Mouse (Mus musculus) G1E (cell line): ENCODE measurements around the gene Ccm2.
"Not testable (repeated sequence)": the region's sequence is repeated elsewhere in the genome, so short reads cannot be mapped to it uniquely, and the experiment has no call there.

ENCODE experiments used
- CTCF ChIP-seq: IDR thresholded peaks from 2 replicates; pipeline ENCODE4 v1.5.1; 2012; ENCODE audit warnings: low read depth, low read length, inconsistent platforms, mixed read lengths
- GATA1 ChIP-seq: IDR thresholded peaks from 2 replicates; pipeline ENCODE4 v1.6.1; 2012; ENCODE audit warnings: borderline replicate concordance, low read length, inconsistent platforms, mixed read lengths
- TAL1 ChIP-seq: conservative IDR thresholded peaks from 2 replicates; pipeline ENCODE4 v1.6.1; 2012; ENCODE audit warnings: low read depth, low read length, inconsistent platforms, mixed read lengths

GRCm38 (mm10) chr11:6526526-6527255, 20.0 kb upstream of the Ccm2 start:
- not testable (repeated sequence) for TF ChIP-seq CTCF, GATA1, TAL1
